Mouse (Mus musculus): ENCODE data around the gene 4930402H24Rik.

Gene 4930402H24Rik

DNA sequence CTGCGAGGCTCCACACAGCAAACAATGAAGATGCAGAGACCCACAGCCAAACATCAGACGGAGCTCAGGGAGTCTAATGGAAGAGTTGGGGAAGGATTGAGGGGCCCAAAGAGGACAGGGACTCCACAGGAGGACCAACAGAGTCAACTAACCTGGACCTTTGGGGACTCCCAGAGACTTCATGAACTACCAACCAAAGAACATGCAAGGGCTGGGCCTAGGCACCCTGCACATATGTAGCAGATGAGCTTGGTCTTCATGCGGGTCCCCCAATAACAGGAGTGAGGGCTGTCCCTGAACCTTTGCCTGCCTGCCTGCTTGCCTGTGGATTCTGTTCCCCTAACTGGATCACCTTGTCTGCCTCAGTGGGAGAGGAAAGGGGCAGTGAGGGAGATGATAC lies 101.1 kb downstream of the 4930402H24Rik start:
- no peak for DNase-seq

DNA sequence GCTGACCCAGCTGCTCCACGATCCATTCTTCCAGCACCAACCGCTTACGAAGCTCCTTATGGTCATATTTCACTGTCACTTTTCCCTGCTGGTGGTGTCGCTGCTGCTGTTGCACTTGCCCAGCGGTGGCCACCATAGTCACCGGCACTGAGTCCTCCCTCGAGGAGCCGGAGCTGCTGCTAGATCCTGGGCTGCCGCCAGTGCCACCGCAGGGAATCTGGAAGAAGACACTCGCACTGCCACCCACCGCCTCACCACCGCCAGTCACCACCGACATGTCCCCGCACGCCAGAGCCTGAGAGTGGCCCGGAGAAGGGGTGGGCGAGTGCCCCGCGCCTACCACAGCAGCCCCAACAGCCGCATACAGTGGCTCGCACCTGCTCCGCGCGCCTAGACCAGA lies 102.5 kb downstream of the 4930402H24Rik start:
- peak; percentile 9 for DNase-seq

DNA sequence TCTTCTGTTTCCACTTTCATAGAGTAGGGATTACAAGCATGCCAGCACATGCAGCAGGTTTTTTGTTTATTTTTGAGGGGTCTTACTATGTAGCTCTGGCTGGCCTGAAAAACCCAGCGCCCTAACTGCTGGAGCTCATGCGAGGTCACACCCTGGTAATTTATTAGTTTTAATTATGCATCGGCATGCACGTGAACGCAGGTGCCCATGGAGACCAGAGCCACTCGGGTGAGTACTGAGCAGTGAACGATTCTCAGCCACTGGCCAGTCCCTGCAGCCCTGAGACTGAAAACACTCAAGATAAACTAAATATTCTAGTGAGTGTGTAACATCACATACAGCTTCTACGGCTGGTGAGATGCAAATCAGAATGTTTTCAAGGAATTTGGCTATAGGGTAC lies 110.5 kb downstream of the 4930402H24Rik start:
- no peak for DNase-seq

DNA sequence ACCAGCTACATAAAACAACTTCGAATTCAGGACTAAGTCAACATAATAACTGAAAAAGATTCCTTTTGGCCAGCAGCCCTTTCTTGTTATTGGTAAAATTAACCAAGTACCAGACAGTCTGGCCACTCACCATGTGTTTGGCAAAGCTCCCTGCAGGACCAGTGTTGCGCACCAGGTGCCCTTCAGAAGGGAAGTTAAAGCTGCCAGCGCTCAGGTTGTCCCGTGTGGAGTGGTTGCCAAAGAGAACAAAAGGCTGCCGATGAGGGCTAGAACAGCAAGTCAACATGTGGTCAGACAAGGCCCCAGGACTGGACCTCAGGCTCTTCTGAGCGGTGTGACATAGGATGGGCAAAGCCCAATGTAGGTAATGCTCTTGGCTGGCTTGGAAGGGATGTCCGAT lies 114.5 kb downstream of the 4930402H24Rik start:
- DNase-seq, result no peak

DNA sequence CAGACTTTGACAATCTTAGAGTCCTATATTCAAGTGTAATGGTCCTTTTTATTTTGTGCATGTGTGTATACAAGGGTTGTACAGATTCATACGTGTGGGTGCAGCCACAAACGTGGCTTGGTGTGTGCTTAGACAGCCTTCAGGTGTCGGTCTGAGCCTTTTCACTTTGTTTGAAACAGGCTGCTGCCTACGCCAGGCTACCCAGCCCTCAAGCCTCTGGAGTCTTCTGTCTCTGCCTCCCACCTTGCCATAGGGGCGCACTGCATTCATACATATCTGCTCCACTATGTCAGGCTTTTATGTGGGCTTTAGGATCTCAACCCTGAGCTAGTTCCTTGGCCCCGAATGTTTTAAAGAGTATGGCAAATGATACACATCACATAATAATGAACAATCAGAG lies 116.6 kb downstream of the 4930402H24Rik start:
- no peak for DNase-seq

DNA sequence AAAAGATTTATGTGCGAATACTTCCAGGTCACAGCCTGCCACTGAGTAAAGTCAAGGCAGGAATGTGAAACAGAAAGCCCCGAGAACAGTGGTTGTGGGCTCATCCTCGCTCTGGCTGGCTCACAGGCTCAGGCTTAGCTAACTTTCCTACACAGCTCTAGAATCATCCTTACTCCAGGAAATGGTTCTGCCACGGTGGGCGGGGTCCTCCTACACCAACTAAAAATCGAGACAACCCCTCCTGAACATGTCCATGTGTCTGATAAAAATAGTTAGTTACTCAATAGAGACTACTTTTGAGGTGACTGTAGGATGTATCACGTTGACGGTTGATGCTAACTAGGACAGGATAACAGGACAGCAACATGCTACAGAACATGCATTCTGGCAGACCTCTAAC lies 117.2 kb downstream of the 4930402H24Rik start:
- no peak for DNase-seq

DNA sequence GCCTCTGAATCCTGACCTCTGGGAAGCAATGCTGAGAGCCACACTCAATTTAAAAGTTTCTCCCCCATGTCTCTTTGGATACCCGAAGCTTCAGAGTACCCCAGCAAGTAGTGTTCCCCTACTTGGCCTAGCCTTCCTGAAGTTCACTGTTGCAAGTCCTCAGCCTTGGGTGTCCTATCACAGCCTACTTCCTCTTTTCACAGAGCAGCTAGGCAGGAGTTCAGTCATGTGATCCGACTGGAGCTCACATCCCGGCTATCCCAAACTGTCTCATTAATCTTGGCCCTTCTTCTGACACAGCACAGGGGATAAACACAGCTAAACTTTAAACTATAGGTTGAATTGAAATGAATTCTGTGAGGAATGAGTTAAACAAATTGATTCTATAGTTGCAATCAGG lies 121.3 kb downstream of the 4930402H24Rik start:
- DNase-seq, result no peak

DNA sequence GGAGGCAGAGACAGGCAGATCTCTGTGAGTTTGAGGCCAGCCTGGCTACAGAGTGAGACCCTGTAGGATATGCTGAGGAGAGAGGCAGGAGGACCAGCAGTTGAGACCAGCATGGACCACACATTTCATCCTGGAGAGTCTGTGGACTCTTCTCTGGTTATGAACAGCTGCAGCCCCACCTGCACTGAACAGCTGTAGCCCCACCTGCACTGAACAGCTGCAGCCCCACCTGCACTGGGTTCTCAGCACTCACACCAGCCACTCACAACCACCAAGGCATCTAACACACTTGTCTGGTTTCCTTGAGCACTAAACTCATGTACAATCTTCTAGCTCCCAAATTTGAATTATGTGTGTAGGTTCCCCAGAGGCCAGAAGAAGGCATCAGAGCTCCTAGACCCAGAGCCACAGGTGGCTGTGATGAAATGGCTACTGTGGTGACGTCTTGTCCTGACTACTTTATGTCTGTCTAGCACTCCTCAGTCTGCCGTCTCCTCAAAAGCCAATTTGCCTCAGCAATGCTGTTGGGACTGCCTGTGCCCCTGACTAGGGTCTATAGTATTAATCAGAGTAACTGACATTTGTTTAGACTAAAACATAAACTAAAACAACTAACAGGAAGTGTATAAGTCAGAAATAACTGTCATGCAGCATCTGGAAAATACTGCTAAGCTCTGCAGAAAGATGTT lies 125.4 kb downstream of the 4930402H24Rik start:
- no peak for DNase-seq

DNA sequence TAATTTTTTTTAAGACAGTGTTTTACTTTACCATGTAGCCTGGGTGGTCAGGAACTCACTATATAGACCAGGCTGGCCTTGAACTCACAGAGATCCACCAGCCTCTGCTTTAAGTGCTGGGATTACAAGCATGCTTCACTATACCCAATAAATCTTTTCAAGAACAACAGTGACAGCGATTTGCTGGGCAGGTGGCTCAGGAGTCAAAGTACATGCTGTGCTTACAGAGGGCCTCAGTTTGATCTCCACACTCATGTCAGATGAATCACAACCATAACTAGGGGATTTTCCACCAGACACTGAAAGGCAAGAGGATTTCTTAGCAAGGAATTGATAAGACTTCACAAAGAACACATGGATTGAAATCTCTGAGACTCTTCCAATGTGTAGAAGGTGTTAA lies 126.3 kb downstream of the 4930402H24Rik start:
- DNase-seq, result no peak

DNA sequence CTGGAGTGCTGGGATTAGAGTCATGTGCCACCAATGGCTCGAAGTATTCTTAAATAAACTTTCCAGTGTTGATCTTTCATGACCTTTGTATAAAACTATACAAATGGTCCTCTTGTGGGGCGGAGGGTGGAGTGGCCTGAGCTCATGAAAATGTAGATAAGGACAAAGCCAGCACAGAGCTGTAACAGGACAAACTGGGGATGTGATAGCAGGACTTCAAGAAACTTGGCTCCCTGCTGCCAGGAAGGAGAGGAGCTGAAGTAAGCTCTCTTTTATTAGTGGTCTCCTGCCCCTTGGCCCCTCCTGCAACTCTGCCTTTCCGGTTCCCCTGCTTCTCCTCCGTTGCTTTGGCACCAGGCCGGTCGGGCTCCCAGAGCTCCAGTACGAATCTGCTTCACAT lies 129.6 kb downstream of the 4930402H24Rik start:
- no peak for DNase-seq

DNA sequence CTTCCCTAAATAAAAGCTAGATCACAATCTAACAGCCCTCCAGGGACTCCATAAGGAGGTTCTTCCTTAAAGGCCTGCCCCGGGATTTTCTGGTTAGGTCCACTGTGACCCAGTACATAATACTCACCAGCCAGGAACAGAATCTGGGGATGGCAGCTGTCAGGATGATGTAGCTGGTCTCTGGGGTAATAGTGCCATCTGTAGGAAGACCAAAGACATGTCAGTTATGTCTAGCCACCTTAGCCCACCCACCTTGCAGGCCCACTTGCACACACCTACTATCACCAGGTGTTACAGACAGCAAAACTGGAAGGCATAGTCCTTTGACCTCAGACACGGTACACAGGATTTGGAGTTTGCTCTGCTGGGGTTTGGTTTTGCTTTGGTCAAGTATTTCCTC lies 138.7 kb downstream of the 4930402H24Rik start:
- no peak for DNase-seq

DNA sequence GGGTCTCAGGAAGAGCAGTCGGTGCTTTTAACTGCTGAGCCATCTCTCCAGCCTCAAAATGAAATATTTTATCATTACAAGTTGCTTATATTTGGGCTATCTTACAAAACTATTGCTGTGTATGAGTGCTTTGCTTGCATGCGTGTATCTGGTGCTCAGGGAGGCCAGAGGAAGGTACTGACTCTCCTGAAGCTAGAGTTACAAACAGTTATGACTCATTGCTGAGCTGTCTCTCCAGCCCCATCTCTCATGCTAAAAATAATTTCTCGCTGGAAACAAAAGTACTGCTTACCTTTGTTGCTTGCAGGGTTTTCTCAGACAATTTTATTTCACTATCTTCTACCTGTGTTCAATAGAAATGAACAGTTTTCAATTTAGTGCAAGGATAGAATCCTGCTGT lies 140.8 kb downstream of the 4930402H24Rik start:
- DNase-seq, result no peak

DNA sequence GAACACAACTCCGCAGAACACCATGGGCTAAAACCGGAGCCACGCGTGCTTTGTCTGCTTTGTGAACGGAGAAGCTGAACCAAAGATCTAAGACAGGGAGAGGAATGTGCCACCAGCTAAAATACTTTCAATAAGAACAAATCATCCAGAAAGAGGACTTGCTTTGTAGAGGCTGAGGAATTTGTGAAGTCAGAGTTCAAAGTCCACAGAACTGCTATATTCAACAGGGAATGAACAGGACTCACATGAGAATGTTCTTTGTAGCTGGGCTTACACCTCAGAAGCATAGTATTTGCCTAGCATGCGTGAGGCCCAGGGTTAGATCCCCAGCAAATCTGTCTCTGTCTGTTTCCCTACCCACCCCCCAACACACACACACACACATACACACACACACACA lies 145.3 kb downstream of the 4930402H24Rik start:
- DNase-seq, result no peak

DNA sequence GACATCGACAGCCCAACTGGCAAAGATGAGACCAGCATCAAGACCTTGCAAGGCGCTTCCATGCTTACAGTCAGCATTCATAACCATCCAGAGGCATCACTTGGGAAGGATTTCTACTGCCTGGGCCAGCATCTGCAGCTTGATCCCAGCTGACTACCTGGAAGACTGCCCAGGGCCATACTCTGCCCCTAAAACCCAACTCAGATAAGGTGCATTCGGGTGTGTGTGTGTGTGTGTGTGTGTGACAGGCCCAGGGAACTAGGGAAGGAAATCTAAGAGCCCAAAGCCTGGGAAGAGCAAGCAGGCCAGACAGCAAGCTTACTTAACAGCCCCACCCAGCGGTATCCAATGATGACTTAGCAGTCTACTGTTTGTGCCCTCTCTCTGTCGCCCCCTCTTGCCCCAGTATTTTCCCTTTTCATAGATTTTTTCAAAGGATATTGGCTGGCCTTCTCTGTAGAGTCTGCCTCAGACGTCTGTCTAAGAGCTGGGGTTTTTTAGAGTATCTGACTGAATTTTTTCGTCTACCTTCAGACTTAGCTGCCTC lies 151.1 kb downstream of the 4930402H24Rik start:
- no peak for DNase-seq

DNA sequence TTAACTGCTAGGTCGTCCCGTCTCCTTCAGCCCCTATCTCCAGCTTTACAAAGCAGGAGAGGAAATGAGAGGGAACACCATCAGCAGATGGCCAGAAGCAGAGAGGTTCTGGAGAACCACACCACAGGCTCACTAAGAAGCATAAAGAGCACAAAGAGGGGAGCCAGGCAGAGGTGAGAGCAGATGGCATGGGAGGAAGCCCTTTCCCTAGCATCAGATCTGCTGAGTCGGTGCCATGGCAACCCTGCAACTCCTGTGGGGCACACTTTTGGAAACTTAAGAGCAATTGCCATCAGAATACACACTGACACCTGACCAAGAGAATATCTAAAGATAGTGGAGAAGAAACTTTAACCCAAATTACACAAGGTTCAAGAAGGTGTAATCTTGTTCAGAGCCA lies 151.6 kb downstream of the 4930402H24Rik start:
- DNase-seq, result no peak

DNA sequence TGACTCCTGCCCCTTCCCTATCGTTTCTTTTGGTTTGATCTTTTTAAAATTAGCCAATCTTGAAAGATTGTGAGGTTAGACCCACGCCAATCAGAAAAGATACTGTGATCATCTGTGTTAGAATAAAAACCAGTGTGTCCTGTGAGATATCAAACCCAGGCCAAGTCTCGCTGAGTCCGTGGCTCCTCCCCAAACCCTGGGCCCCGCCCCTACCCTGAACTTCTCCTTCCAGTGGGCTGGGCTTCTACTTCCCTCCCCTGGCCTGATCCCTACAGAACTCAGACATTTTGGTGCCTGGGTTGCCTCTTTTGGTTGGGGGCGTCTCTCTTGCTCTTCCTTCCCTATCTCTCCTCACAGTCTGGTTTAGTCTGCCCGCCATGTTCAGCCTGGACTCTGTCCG lies 155.8 kb downstream of the 4930402H24Rik start:
- DNase-seq, result no peak

DNA sequence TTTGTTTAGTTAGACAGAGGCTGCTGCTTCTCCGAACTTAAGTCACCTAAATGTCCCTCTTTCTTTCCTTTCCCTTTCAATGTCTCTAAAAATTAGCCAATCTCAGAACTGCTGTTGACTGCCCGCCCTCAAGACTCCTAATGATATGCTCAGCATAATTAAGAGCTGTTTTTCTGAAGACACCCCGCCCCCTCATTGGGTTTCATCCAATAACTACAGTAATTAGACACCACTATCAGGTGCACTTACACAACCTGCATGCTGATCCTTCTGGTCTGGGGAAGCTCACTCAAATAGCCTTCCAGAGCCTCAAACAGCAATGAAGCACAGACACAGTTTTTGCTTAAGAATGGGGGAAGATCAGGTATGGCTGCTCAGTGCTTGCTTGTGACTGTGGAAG lies 156.5 kb downstream of the 4930402H24Rik start:
- no peak for DNase-seq

DNA sequence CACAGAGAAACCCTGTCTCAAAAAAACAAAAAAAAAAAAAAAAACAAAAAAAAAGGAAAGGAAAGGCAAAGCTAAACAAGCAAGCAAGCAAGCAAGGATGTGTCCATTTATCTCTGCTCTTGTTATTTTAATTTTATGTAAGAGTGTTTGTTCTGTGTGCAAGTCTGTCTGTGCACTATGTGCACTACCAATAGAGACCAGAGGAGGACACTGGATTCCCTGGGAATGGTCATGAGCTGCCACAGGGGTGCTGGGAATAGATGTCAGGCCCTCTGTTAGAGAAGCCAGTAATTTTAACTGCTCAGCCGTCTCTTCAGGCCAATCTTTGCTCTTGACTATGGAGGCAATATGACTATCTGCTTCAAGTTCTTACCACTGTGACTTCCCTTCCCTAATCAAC lies 162.6 kb downstream of the 4930402H24Rik start:
- DNase-seq, result no peak

DNA sequence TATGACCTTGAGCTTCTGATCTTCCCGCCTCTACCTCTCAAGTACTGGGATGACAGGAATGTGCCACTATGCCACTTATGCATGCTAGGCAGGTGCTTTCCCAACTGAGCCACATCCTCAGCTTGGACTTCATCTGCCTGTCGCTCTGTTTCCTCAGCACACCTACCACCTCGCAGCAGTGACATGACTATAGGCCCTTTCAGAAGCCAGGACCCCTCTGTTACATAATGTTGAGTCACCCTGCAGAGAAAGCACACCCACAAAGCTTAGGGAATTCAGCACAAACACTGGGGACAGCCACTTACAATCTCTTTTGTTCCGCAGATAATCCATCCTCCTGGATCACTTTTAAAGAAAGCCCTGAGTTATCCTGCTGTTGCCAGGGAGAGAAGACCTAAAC lies 166.1 kb downstream of the 4930402H24Rik start:
- no peak for DNase-seq

DNA sequence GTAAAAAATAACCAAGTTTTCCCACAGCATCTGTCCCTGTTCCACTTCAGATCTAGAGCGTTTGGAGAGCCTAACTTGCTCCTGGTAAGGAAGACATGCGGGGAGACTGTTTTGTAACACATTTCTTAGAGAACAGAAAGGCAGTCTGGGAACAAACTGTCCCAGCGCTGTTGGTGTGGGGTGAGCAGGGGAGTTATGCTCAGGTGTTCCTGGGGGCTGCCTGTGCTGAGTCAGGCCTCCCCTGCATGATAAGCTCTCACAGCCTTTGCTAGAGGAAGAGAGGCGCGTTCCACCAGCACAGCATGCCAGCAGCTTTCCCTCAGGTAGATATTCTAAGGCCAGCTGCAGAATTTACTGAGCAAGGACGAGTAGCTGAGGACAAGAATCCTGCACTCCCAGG lies 168.2 kb downstream of the 4930402H24Rik start:
- no peak for DNase-seq

DNA sequence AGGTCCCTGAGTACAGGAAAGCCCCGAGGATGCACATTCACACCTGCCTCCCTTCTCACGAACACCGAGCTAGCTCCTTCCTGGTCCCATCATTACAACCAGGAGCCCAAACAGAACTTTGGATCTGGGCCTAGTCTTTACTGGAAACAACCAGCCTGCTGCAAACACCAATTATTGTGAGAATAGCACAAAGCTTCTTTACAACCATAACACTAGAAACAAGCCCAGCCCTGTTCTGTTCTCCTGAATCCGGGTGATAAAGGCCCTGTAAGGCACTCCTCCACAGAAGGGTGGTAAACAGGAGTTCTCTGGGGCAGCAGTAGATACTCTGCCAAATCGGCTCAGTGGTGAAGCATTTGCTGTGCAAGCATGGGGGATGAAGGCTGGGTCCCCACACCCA lies 170.9 kb downstream of the 4930402H24Rik start:
- DNase-seq, result no peak

DNA sequence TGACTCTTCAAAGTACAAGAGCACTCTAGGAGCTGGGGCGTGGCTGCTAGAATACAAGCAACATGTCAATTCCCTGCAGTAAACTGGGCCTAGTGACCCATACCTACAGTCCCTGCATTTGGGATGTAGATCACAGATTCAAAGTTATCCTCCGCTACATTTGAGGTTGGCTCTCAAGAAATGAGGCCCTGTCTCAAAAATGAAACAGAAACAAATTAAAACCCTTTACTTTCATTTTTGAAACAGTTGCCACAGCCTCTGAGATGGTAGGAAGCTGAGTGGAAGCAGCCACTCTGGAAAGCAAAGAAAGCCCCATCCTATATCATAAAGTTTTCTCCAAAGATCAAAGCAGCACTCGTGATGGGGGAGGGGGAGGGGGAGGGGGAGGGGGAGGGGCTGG lies 172.8 kb downstream of the 4930402H24Rik start:
- no peak for DNase-seq

DNA sequence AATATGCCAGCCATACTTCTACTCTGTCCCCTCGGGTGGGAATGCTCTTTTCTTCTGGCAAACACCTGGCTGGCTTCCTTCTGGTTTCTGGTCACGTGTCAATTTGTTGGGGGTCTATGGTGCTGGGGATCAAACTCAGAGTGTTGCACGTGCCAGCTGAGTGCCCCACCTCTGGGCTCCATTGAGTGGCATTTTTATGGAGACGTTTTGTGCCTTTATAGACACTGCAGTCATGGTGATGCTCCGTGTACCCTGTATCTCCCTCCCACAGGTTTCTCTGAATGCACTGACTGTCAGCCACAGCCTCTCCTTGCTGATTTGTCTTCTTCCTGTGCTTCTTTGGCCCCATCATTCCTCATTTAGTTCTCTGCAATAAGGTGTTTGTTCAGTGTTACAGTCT lies 174.4 kb downstream of the 4930402H24Rik start:
- DNase-seq, result no peak

DNA sequence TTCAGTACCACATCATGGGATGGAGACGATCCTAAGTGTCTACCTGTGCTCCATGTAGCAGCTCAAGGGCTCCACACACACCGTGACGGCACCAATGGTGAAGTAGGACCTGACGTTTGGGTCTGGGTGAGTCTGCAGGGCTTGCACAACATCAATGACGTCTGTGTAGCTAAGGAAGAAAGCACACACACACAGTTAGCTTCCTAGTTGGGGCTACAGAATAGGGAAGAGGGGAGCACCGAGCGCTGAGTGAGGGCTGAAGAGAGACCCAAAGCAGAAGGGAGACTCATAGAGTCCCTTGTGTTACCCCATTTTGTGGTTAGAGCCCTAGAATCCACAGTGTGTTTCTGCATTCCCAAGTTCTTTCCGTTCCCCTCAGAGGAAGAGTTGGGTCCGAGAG lies 175.5 kb downstream of the 4930402H24Rik start:
- DNase-seq, result no peak

DNA sequence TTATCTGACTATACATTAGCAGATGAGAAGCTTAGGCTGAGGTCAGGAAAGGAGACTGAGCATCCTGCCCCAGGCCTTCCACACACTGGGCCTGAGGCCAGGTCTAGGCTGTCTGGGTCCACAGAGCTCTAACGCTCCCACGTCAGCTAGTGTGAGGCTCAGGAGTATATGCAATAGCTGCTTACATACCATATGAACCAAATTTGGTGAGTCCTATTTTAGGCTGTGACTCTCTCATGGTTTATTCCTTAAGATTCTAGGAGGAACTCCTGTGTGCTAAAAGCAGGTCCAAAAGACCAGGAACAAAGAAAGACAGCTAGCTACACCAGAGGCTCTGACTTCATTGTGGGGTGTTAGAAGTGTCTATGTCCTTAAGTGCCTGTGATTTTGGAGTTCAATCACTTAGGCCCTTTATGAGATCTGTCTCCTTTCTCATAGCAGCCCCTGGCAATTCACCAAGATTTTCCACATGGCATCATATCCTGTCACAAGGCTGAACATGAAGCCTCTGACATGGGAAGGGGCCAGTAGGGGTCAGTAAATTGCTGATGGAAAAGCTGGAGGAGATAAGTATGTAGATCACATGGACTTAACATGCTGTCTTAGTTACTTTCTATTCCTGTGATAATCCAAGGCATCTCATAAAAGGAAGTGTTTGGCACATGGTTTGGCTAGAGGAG lies 177.2 kb downstream of the 4930402H24Rik start:
- DNase-seq, result no peak
